Mouse (Mus musculus): ENCODE results near the gene Mthfd1l. TPM values are rescaled to one million over a fixed set of nuclear protein-coding genes. Genes with fewer than 3 reads are reported as not detected.

The Mthfd1l gene
- total and polyA plus RNA-seq, 3 experiments, result 84.0 to 94.8 (median 90.3) TPM

DNA sequence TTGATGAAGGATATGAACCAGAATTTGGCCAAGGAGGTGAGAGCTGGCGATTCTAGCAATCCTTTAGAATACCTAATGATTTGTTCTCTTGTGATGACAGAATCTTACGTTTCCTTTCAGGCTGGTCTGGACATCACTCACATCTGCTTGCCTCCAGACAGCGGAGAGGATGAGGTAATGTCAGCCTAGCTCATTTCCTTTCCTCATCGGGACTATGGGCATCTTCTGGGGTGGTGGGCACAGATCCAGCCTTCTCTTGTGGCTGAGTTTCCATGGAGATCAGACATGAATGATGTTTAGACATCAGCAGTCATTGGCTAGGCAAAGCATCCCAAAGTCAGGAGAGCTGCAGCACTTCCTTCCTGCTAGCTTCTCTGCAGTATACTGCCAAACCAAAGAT is 7.3 kb downstream of the Mthfd1l start:
- dilution Hi-C loops (cut with MboI; ENCODE audit: extremely low pct_ligation_motif_present, extremely low pct_unique_long_range_greater_than_20kb, low sequenced_read_pairs), result no loop called here
- in situ Hi-C loops (cut with MboI; ENCODE audit: low pct_ligation_motif_present, low pct_unique_long_range_greater_than_20kb, low sequenced_read_pairs), result no loop called here
- Histone ChIP-seq H3K79me2 (replicated peaks; ENCODE audit: control insufficient read depth, extremely low read depth, insufficient read depth, poor library complexity, severe bottlenecking) (peaks cover 23% of the 10 kb centered on the region), H3K27ac (ENCODE audit: insufficient read depth, low read depth) (no peak overlapping the region), H3K36me3 (replicated peaks in 1 of 2; ENCODE audit: control insufficient read depth in 1 of 2, insufficient read depth in 1 of 2, low read length in 1 of 2) (peaks cover 65 to 95% of the 10 kb centered on the region in 2 experiments), H3K9me3 (replicated peaks; ENCODE audit: low read length) (peaks cover 10% of the 10 kb centered on the region), H3K27me3 (replicated peaks) (no peaks in the 10 kb centered on the region), H3K4me2 (ENCODE audit: insufficient read depth, low read depth, poor library complexity, severe bottlenecking) (no peak overlapping the region), H3K4me3 (replicated peaks in 1 of 3; ENCODE audit: low read depth in 2 of 3, low read length in 2 of 3, poor library complexity in 1 of 3) (no peak overlapping the region), H3K9ac (ENCODE audit: insufficient read depth, low read depth) (no peak overlapping the region), H3K4me1 (ENCODE audit: control insufficient read depth in 1 of 2, insufficient read depth in 2 of 2) (peaks cover 2 to 20% of the 10 kb centered on the region in 2 experiments; a peak in 3 of 4 replicates)
- no peak for DNase-seq (ENCODE audit: extremely low read depth)
- TF ChIP-seq NELFE (IDR thresholded peaks at IDR 0.05; ENCODE audit: low read depth, low read length) (no peak), MAX (IDR thresholded peaks at IDR 0.05; ENCODE audit: low read length) (no peak), JUN (IDR thresholded peaks at IDR 0.05; ENCODE audit: insufficient read depth, low read depth, low read length) (no peak), CTCF (conservative IDR thresholded peaks at IDR 0.05 in 1 of 2, IDR thresholded peaks at IDR 0.05 in 1 of 2; ENCODE audit: low read depth in 2 of 2, low read length in 2 of 2) (no peak)

DNA sequence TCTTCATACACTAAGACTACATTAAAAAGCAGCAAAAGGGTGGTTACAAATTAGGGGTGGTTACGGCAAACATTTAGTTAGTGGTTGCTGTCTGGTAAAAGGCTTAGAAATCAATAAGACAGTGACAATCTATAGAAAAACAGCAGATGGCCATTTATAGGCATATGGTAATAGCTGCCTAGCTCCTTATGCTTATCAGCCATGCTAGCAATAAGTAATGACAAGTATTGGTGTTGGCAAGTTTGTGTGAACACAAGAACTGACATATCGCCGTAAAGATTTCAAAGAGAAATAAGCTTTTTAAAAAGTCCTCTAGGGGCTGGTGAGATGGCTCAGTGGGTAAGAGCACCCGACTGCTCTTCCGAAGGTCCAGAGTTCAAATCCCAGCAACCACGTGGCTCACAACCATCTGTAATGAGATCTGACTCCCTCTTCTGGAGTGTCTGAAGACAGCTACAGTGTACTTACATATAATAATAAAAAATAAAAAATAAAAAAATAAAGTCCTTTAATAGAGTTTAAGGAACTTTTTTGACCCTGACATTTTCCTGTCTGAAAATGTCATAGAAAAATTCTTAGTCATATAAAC is 17.5 kb downstream of the Mthfd1l start:
- DNase-seq (ENCODE audit: extremely low read depth), result no peak
- no peak overlapping the region for H3K9ac ChIP-seq (ENCODE audit: insufficient read depth, low read depth)
- in situ Hi-C loops (cut with MboI; ENCODE audit: low pct_ligation_motif_present, low pct_unique_long_range_greater_than_20kb, low sequenced_read_pairs), result loop anchor here (10.0 kb wide), 1 partner anchor 344 kb away; no protein-coding TSS in a partner anchor
- H3K4me2 ChIP-seq (ENCODE audit: insufficient read depth, low read depth, poor library complexity, severe bottlenecking), result no peak overlapping the region
- TF ChIP-seq SIN3A (IDR thresholded peaks at IDR 0.05; ENCODE audit: low read length), result no peak
- no peak for TF ChIP-seq USF2 (conservative IDR thresholded peaks at IDR 0.05; ENCODE audit: low read depth, low read length)
- no peak for TF ChIP-seq ELF1 (IDR thresholded peaks at IDR 0.05; ENCODE audit: low read depth, low read length)
- TF ChIP-seq MXI1 (IDR thresholded peaks at IDR 0.05; ENCODE audit: low read depth, low read length), result no peak
- no peak for TF ChIP-seq GABPA (IDR thresholded peaks at IDR 0.05; ENCODE audit: insufficient replicate concordance, low read depth, low read length)
- no peak for TF ChIP-seq JUN (IDR thresholded peaks at IDR 0.05; ENCODE audit: insufficient read depth, low read depth, low read length)
- TF ChIP-seq MAFK (IDR thresholded peaks at IDR 0.05; ENCODE audit: insufficient replicate concordance, low read length), result no peak
- TF ChIP-seq POLR2A (IDR thresholded peaks at IDR 0.05; ENCODE audit: low read depth, low read length), result no peak
- no peak for TF ChIP-seq MAX (IDR thresholded peaks at IDR 0.05; ENCODE audit: low read length)
- no peak for TF ChIP-seq E2F4 (IDR thresholded peaks at IDR 0.05; ENCODE audit: insufficient replicate concordance, low read depth, low read length)
- no peak for TF ChIP-seq EP300 (IDR thresholded peaks at IDR 0.05; ENCODE audit: low read length)
- no peak for TF ChIP-seq NRF1 (IDR thresholded peaks at IDR 0.05; ENCODE audit: low read depth, low read length)
- no peak for TF ChIP-seq MAZ (IDR thresholded peaks at IDR 0.05; ENCODE audit: low read depth, low read length)
- TF ChIP-seq USF1 (IDR thresholded peaks at IDR 0.05; ENCODE audit: low read depth, low read length), result no peak
- TF ChIP-seq MYC (IDR thresholded peaks at IDR 0.05; ENCODE audit: low read depth, low read length), result no peak
- no peak for TF ChIP-seq ZC3H11A (IDR thresholded peaks at IDR 0.05; ENCODE audit: low read depth, low read length)
- no peak for TF ChIP-seq POLR2AphosphoS2 (IDR thresholded peaks at IDR 0.05; ENCODE audit: low read depth, low read length)
- no peak for TF ChIP-seq JUND (conservative IDR thresholded peaks at IDR 0.05; ENCODE audit: low read depth, low read length)
- no peak for TF ChIP-seq CTCF (conservative IDR thresholded peaks at IDR 0.05 in 1 of 2, IDR thresholded peaks at IDR 0.05 in 1 of 2; ENCODE audit: low read depth in 2 of 2, low read length in 2 of 2)
- H3K36me3 ChIP-seq (replicated peaks in 1 of 2; ENCODE audit: control insufficient read depth in 1 of 2, insufficient read depth in 1 of 2, low read length in 1 of 2), result peaks cover 62 to 72% of the 10 kb centered on the region in 2 experiments
- no peaks in the 10 kb centered on the region; the same call in 1 of the 2 replicates for H3K79me2 ChIP-seq (replicated peaks; ENCODE audit: control insufficient read depth, extremely low read depth, insufficient read depth, poor library complexity, severe bottlenecking)
- no peaks in the 10 kb centered on the region for H3K4me1 ChIP-seq (ENCODE audit: control insufficient read depth in 1 of 2, insufficient read depth in 2 of 2)
- H3K9me3 ChIP-seq (replicated peaks; ENCODE audit: low read length), result no peaks in the 10 kb centered on the region
- dilution Hi-C loops (cut with MboI; ENCODE audit: extremely low pct_ligation_motif_present, extremely low pct_unique_long_range_greater_than_20kb, low sequenced_read_pairs), result no loop called here
- H3K27ac ChIP-seq (ENCODE audit: insufficient read depth, low read depth), result no peak overlapping the region
- no peak overlapping the region for H3K4me3 ChIP-seq (replicated peaks in 1 of 3; ENCODE audit: low read depth in 2 of 3, low read length in 2 of 3, poor library complexity in 1 of 3)
- H3K27me3 ChIP-seq (replicated peaks), result no peaks in the 10 kb centered on the region
